Mouse (Mus musculus) neural tube, embryonic 14.5 days (tissue): ENCODE measurements around the gene Gm13769. TPM values are rescaled to one million over a fixed set of nuclear protein-coding genes. Genes with fewer than 3 reads are reported as not detected.
"Not testable (repeated sequence)": the region's sequence is repeated elsewhere in the genome, so short reads cannot be mapped to it uniquely, and the experiment has no call there.

Experiments
- ATAC-seq: fragments of 200-750 bp; cut with Nextera tagmentation; 2 replicates; pipeline ENCODE4 v1.8.0; 2017; ENCODE audit warnings: low read depth, mild to moderate bottlenecking, moderate TSS enrichment, moderate library complexity
- H3K27ac ChIP-seq: fragments of 300-500 bp; sonication (generic); 2 replicates; pipeline ENCODE4 v1.5.1; 2014; ENCODE audit warnings: low read depth, mild to moderate bottlenecking, control low read depth, low read length, moderate library complexity, mixed read lengths
- H3K27me3 ChIP-seq: fragments of 300-500 bp; sonication (generic); 2 replicates; pipeline ENCODE4 v1.6.1; 2014; ENCODE audit warnings: low read length; ENCODE audit not compliant: control insufficient read depth, insufficient read depth
- H3K36me3 ChIP-seq: fragments of 300-500 bp; sonication (generic); 2 replicates; pipeline ENCODE4 v1.6.1; 2014; ENCODE audit warnings: low read length, mixed read lengths; ENCODE audit not compliant: control insufficient read depth, insufficient read depth
- H3K4me1 ChIP-seq: fragments of 300-500 bp; sonication (generic); 2 replicates; pipeline ENCODE4 v1.6.1; 2014; ENCODE audit warnings: low read length; ENCODE audit not compliant: control insufficient read depth, insufficient read depth
- H3K4me2 ChIP-seq: fragments of 300-500 bp; sonication (generic); 2 replicates; pipeline ENCODE4 v1.6.1; 2014; ENCODE audit warnings: mild to moderate bottlenecking, low read depth, low read length, control low read depth
- H3K4me3 ChIP-seq: fragments of 300-500 bp; sonication (generic); 2 replicates; pipeline ENCODE4 v1.5.1; 2014; ENCODE audit warnings: low read depth, low read length, control low read depth, mixed read lengths
- H3K9ac ChIP-seq: fragments of 300-500 bp; sonication (generic); replicated peaks from 2 replicates; pipeline ENCODE4 v1.6.1; 2014; ENCODE audit warnings: low read depth, mild to moderate bottlenecking, control low read depth, low read length, mixed read lengths
- H3K9me3 ChIP-seq: fragments of 300-500 bp; sonication (generic); 2 replicates; pipeline ENCODE4 v1.6.1; 2016; ENCODE audit warnings: low read length; ENCODE audit not compliant: control insufficient read depth
- WGBS: fragments of 180-500 bp; shearing (Covaris S2); extraction: QIAGEN DNeasy Blood & Tissue Kit; methylation state at CpG from one replicate; pipeline ENCODE4 v1.1.7; 2014; 5-methylcytosine and 5-hydroxymethylcytosine counted together
- polyA plus RNA-seq: library from polyadenylated mRNA; unstranded; fragments of >200 nt; fragmentation: Nextera tagmentation; extraction: Ambion mirVana; gene quantifications from 2 replicates; pipeline ENCODE4 v1.2.1, GENCODE M21; 2014

Gene Gm13769
- not detected in 2 replicates for polyA plus RNA-seq

DNA sequence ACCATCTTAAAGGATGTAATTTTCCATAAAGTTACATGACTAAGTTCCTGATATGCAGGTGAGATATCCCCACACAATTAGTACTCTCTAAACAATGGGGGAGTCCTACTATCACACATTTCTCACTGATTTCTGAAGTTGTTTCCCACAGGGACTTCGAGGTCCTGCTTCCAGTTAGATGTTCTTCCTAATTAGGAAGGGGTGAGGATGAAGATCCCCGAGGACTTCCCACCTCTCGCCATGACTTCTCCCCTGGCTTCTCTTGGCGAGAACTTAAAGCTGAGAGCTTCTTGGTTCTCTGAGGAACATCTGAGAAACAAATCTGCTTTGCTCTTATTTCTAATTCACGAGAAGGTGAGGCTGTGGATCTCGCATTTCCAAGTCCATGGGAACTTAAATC, at the start of gene Gm13769:
Gene Gm13769 (plus strand): TSS at position 301 of the 400 bp plus-strand sequence.
- H3K4me3 ChIP-seq, H3K9ac ChIP-seq, H3K9me3 ChIP-seq, H3K27me3 ChIP-seq, H3K27ac ChIP-seq, H3K4me1 ChIP-seq, H3K36me3 ChIP-seq, ATAC-seq, H3K4me2 ChIP-seq: not testable (repeated sequence)
- no CpG with 5 or more reads among the region's 6 CpGs for WGBS

DNA sequence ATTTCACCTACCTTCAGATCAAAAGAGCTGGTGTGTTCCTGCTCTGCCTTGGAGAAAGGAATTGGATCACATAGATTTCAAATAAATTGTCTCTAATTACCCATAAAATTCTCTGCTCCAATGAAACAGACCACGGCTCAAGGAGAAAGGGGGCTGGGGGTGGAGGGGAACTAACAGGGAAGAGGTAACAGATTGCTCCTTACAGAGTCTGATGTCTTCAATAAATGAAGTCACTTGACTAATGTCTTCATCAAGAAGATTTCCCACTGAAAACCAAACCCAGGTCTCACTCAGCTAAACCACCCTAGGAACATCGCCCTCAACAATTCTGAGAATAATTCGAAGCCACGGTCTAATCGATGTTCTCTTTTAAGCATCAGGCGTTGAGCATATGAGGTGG, 29.3 kb upstream of the Gm13769 start, which contains the start of gene Olfr1272:
Gene Olfr1272 (minus strand): TSS at position 101 of the 400 bp plus-strand sequence.
- H3K27ac ChIP-seq: no peak within 1 kb of the TSS

DNA sequence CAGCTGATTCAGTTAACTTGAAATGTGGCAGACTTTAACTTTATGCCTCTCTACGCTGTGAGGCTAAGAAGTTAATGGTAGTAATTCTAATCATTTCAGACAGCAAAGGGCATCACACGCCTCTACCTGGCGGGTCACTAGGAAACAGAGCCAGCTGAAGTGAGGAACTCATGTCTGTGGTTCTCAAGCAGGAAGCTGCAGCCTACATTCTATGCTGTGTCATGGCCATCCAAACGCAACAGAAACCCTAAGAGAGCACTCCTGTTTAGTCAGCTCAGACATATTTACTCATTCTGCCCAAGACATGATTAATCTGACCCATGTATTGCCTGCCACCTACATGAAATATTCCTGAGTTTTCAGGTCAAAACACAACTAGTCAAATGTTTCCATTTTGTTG, 24.7 kb downstream of the Gm13769 start:
- WGBS: no CpG with 5 or more reads among the region's 4 CpGs
- H3K27me3 ChIP-seq, ATAC-seq: not testable (repeated sequence)

More for the DNA sequence above, 29.3 kb upstream of the Gm13769 start, which contains the start of gene Olfr1272:
- ATAC-seq: no peak
- Histone ChIP-seq H3K9ac (no peak within 1 kb of the TSS), H3K4me1 (no peaks in the 10 kb centered on the region), H3K4me3 (no peak within 1 kb of the TSS), H3K36me3 (no peaks in the 10 kb centered on the region), H3K4me2 (no peak within 1 kb of the TSS), H3K9me3 (no peaks in the 10 kb centered on the region), H3K27me3 (no peaks in the 10 kb centered on the region)
- 87% methylated on average over 6 of the region's 6 CpGs for WGBS

DNA sequence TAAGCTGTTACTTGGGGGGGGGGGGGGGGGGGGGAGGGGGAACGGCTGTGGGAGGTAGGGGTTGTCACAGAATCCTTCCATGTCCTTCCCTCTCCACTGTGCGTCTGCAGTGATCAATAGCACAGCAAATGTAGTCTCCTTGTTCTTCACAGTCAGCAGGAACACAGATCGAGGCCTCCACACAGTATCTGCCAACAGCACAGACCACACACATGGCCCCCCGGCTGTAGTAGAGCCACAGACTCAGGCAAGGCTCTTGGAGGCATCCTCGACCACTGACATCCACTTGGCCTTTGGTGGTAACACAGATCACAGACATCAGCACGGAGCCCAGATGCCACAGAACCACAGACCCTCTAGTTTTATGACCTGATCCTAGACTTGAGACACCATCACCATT, 29.0 kb downstream of the Gm13769 start:
- not testable (repeated sequence) for H3K4me2 ChIP-seq, H3K9me3 ChIP-seq, H3K27me3 ChIP-seq, H3K4me1 ChIP-seq, H3K9ac ChIP-seq, H3K4me3 ChIP-seq, H3K27ac ChIP-seq, H3K36me3 ChIP-seq
- peak; percentile 44; the same call in 1 of the 2 replicates for ATAC-seq
- WGBS: no CpG with 5 or more reads among the region's 6 CpGs

More for the DNA sequence above, 24.7 kb downstream of the Gm13769 start:
- H3K9me3 ChIP-seq, H3K36me3 ChIP-seq, H3K4me1 ChIP-seq, H3K9ac ChIP-seq, H3K4me2 ChIP-seq, H3K4me3 ChIP-seq, H3K27ac ChIP-seq: not testable (repeated sequence)

DNA sequence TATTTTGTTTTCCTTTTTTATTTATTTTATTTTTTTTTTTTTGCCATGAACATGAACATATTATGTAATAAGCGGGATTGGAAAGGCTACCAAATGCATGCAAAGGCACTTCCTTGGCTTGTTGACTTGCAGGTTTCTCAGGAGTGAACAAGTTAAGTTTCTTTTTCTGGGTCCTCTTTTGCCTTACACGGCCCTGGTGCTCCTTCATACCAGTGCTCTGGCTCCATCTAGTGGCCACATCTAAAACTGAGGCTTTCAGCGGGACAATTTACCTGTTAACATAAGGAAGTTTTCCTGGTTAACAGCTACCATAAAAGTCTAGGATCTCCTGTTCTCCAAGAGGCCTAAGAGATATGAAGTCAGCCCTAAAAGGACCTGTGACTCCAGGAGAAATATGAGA, 29.5 kb downstream of the Gm13769 start:
- not testable (repeated sequence) for H3K9me3 ChIP-seq, H3K4me2 ChIP-seq, H3K4me1 ChIP-seq, H3K27ac ChIP-seq, H3K36me3 ChIP-seq, H3K27me3 ChIP-seq, H3K9ac ChIP-seq, H3K4me3 ChIP-seq, ATAC-seq
- no CpG with 5 or more reads among the region's 3 CpGs for WGBS

DNA sequence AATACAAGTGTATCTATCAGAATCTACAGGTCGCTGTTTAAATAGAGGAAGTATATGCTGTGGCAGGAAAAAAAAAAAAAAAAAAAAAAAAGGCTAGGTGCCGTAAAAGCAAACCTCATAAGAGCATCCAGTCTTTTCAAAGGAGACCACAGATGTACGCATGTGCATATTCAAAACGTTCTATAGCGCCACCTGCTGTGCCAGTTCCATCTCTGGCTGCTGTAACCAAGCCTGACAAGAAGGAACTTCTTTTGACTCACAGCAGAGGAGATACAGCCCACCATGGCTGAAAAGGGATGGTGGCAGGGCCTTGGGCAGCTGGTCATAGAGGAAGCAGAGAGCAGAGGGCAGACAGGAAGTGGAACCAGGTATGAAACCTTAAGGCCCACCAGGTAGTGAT, 37.2 kb downstream of the Gm13769 start:
- H3K9me3 ChIP-seq, H3K27ac ChIP-seq, H3K9ac ChIP-seq, ATAC-seq, H3K4me1 ChIP-seq, H3K4me3 ChIP-seq, H3K4me2 ChIP-seq, H3K36me3 ChIP-seq, H3K27me3 ChIP-seq: not testable (repeated sequence)
- WGBS: no CpG with 5 or more reads among the region's 5 CpGs

DNA sequence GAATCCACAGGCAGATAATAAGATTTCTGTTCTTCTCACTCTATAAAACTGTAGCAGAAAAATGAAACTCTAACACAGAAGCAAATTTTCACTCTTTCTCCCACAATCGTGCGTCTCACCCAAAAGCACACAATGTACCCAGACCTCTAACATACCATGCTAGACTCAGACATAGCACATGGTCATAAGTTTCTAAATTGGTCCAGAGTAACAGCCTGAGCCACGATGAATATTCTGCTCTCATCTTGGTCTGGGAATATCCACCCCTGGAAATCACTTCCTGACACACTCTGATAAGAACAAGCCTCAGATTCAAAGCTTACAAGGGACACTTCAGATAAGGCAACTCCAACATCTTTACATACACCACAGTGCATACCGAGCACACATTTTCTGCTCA, 38.2 kb downstream of the Gm13769 start:
- not testable (repeated sequence) for H3K36me3 ChIP-seq, H3K27ac ChIP-seq, H3K27me3 ChIP-seq, H3K9ac ChIP-seq, H3K4me3 ChIP-seq, H3K4me1 ChIP-seq, ATAC-seq, H3K9me3 ChIP-seq, H3K4me2 ChIP-seq
- WGBS: no CpG with 5 or more reads among the region's 4 CpGs

Other genes with a start within 250 kb of the Gm13769 start
- gene Olfr1269, start 200.8 kb upstream of the Gm13769 start, polyA plus RNA-seq: not detected in 2 replicates
- not detected in 2 replicates for gene Olfr32, start 179.9 kb upstream of the Gm13769 start, polyA plus RNA-seq
- gene Olfr1270, start 169.1 kb upstream of the Gm13769 start, polyA plus RNA-seq: not detected in 2 replicates
- gene Olfr1506, start 97.7 kb upstream of the Gm13769 start, polyA plus RNA-seq: not detected in 2 replicates
- gene Olfr142, start 64.6 kb upstream of the Gm13769 start, polyA plus RNA-seq: not detected in 2 replicates
- gene Olfr1271, start 51.2 kb upstream of the Gm13769 start, polyA plus RNA-seq: not detected in 2 replicates
- gene Olfr1272, start 29.4 kb upstream of the Gm13769 start, polyA plus RNA-seq: not detected in 2 replicates
- gene Olfr1274-ps, start 76.5 kb downstream of the Gm13769 start, polyA plus RNA-seq: not detected in 2 replicates